Mouse (Mus musculus) left cerebral cortex, adult 2 months (tissue): Measurements from ENCODE around the gene Eci1. TPM values are rescaled to one million over a fixed set of nuclear protein-coding genes. Genes with fewer than 3 reads are reported as not detected.
"Not testable (repeated sequence)": the region's sequence is repeated elsewhere in the genome, so short reads cannot be mapped to it uniquely, and the experiment has no call there.

Source experiments
- DNase-seq, 2 experiments: peaks; one replicate each; pipeline ENCODE4 v3.0.0; 2021 to 2022; ENCODE audit warnings: low spot score in 2 of 2, mixed read lengths in 1 of 2; ENCODE audit errors: extremely low spot score in 1 of 2
- H3K27ac ChIP-seq: fragments of 200-600 bp; 2 replicates; pipeline ENCODE4 v1.8.1; 2022
- H3K4me3 ChIP-seq: fragments of 200-600 bp; 2 replicates; pipeline ENCODE4 v1.8.1; 2022
- CTCF ChIP-seq: fragments of 200-600 bp; IDR thresholded peaks from 2 replicates; pipeline ENCODE4 v1.8.1; 2022; ENCODE audit warnings: antibody characterized with exemption, mild to moderate bottlenecking, moderate library complexity
- intact Hi-C: fragments of 180-260 bp; cut with DNase I; formaldehyde crosslinking; loops from one replicate; pipeline ENCODE4 v1.15.1; 2025
- total RNA-seq, 2 experiments: library from RNA; stranded (reverse); gene quantifications; 2 replicates each; pipeline ENCODE4 v1.2.3; 2021

Gene Eci1
- total RNA-seq, 2 experiments from 2014 or later = 24.4 to 26.2 TPM

DNA sequence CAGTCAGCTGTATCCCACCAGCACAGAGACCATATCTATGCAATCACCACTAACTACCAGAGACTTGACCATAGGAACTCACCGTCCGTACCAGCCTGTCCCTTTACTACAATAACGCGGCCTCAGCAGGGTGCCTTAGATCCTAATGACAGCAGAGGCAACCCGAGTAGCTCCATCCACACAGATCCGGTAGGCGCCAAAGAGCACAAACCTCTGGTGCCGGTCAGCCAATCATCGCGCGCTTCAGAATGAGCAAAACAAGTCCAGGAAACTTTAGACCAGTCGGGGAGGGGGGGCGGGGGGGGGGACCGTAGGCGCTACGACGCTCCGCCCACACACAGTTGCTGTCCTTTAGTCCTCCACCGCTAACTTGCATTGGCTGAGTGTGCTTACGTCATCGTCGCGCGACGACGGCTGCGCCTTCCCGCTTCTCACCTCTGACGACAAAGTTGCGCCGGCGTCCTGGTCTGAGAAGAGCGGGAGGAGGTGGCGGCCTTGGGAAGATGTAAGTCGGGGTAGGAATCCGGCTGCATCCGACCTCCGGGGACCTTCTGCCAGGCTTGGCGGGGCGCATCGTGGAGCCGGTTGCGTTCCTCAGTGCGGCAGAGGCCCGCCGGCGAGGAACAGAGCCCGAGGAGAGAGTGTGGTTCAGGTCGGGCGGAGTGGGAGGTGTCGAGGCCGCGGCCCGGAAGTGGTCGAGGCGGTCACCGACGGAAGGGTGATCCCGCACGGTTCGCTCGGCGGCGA is 12.0 kb upstream of the Eci1 start, which contains the start of gene Rnps1:
TSS of gene Rnps1 (plus strand) at position 336 of the 747 bp plus-strand sequence.
- H3K27ac ChIP-seq = peak within 1 kb of the TSS; percentile 91
- peak; percentile 88 to 92 for DNase-seq
- peak within 1 kb of the TSS; percentile 69 for H3K4me3 ChIP-seq
- TF ChIP-seq CTCF = no peak; the same call in 1 of the 2 replicates
- intact Hi-C loops = loop anchor here (5.0 kb wide), 1 partner anchor 242 kb away; no protein-coding TSS in a partner anchor

DNA sequence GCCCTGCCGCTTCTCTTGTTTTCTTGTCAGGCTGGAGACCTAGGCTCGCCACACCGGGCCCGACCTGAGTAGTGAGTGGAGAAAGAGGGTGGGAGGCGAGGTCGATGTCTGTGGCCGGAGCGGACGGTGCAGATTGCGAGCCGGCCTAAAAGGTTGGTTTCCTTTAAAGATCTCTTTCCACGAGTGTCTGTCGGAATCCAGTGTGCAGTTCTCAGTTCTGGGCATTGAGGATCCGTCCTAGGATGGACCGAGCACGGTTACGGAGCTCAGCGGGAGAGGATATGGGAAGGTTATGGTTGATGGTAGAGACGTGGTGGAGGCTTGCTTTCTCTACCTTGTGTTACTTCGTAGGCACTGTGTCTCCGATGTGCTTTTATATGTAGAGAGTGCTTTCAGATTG is 11.4 kb upstream of the Eci1 start:
- no peak for TF ChIP-seq CTCF
- no peak for DNase-seq
- Histone ChIP-seq H3K27ac (peak overlapping the region; percentile 91), H3K4me3 (peak overlapping the region; percentile 69)
- intact Hi-C loops = no loop called here

DNA sequence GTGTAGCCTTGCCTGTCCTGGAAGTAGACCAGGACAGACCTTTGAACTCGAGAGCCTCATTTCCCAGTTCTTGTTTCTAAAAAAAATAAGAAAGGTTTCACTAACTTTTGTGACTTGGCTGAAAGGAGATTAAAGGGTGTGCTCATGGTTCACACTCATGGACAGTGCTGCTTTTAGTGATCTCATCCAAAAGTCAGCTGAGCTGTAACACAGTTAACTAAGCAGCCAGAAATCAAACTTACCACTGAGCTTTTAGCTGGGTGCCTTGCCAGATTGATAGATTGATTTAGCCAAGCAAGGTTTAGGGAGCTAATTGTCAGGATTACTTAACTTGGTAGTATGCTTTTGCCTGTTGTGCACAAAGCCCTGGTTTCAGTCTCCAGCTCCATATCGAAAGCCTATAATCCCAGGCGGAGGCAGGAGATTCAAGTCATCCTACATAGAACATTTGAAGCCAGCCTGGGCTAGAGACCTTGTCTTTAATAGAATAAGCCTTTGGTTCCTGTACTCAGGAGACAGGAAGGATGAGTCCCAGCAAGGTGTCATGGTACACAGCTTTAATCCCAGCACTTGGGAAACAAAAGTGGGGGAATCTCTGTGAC is 10.3 kb upstream of the Eci1 start:
- intact Hi-C loops = no loop called here
- DNase-seq = no peak
- no peak for TF ChIP-seq CTCF
- H3K4me3 ChIP-seq = no peak overlapping the region
- H3K27ac ChIP-seq = no peak overlapping the region

- intact Hi-C loops = no loop called here
- no peak for TF ChIP-seq CTCF
- Histone ChIP-seq H3K4me3 (no peak overlapping the region), H3K27ac (no peak overlapping the region)
- no peak for DNase-seq
These were observed 3.3 kb upstream of the Eci1 start for GRCm38 (mm10) chr17:24423114-24423513.

DNA sequence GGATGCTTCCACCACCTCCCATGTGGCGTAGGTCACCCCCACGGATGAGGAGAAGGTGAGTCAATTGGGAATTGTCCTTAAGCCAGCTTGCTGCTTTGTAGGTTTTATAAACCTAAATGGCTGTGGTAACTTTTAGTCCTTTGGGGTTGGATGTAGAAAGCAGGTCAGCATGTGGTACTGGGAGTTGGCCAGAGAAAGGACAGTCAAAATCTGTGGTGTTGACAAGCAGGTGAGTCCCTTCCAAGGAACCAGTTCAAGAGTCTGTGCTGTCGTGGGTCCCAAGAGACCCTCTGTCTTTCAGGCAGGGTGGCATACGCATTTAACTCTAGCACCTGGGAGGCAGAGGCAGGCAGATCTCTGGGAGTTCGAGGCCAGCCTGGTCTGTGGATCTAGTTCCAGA is 2.0 kb upstream of the Eci1 start:
- intact Hi-C loops = no loop called here
- no peak for DNase-seq
- Histone ChIP-seq H3K4me3 (no peak overlapping the region), H3K27ac (no peak overlapping the region)
- no peak for TF ChIP-seq CTCF

GRCm38 (mm10) chr17:24425326-24425725 is 1.1 kb upstream of the Eci1 start:
- not testable (repeated sequence) for DNase-seq

DNA sequence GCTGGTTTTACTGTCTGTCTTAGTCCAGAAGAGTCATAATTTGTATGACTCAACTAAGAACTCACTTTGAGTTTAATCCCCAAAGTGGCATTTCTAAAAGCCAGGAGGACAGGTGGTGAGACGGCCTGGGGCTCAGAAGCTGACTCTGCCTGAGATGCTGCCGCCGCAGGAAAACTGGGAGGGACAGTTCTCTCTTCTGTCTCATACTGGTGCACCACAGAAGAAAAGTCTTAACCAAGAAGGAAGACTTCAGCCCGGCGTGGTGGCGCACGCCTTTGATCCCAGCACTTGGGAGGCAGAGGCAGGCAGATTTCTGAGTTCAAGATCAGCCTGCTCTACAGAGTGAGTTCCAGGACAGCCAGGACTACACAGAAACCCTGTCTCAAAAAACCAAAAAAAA is 536 bp upstream of the Eci1 start:
- H3K4me3 ChIP-seq = no peak overlapping the region
- intact Hi-C loops = no loop called here
- no peak for DNase-seq
- H3K27ac ChIP-seq = peak overlapping the region; percentile 84; the same call in 1 of the 2 replicates
- no peak for TF ChIP-seq CTCF

More at GRCm38 (mm10) chr17:24425326-24425725, 1.1 kb upstream of the Eci1 start:
- H3K4me3 ChIP-seq, H3K27ac ChIP-seq, intact Hi-C loops: not testable (repeated sequence)

DNA sequence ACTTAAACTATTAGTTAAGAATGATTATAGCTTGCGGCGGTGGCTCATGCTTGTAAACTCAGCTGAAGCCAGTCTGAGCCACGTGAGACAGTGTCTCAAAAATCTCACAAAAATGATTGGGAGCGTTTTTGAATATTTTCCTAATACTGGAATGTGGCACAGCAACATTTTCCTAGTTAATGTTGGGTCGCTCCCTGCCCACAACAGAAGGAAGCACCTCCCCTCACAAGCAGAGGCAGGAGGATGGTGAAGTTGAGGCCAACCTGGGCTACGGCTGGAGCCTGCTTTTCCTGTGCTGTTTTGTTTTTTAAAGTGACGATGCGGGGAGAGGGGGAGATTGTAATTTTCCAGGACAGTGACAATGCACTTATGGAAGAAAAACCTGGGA is 723 bp downstream of the Eci1 start:
- peak overlapping the region; percentile 84 for H3K27ac ChIP-seq
- intact Hi-C loops = no loop called here
- TF ChIP-seq CTCF = no peak
- peak overlapping the region; percentile 76 for H3K4me3 ChIP-seq
- no peak for DNase-seq

- no peak for DNase-seq
- H3K4me3 ChIP-seq = no peak overlapping the region
- no peak for TF ChIP-seq CTCF
- H3K27ac ChIP-seq = peak overlapping the region; percentile 44; the same call in 1 of the 2 replicates
- intact Hi-C loops = no loop called here
These were observed 3.0 kb downstream of the Eci1 start for GRCm38 (mm10) chr17:24429201-24429983.

GRCm38 (mm10) chr17:24437016-24437415 is 10.6 kb downstream of the Eci1 start:
- peak; percentile 85 for TF ChIP-seq CTCF
- DNase-seq = no peak
- no peak overlapping the region for H3K27ac ChIP-seq
- H3K4me3 ChIP-seq = no peak overlapping the region
- intact Hi-C loops = no loop called here

- intact Hi-C loops = no loop called here
- Histone ChIP-seq H3K27ac (no peak overlapping the region), H3K4me3 (no peak overlapping the region)
- DNase-seq = no peak
- no peak for TF ChIP-seq CTCF
These were observed 13.9 kb downstream of the Eci1 start for GRCm38 (mm10) chr17:24440377-24440776.

DNA sequence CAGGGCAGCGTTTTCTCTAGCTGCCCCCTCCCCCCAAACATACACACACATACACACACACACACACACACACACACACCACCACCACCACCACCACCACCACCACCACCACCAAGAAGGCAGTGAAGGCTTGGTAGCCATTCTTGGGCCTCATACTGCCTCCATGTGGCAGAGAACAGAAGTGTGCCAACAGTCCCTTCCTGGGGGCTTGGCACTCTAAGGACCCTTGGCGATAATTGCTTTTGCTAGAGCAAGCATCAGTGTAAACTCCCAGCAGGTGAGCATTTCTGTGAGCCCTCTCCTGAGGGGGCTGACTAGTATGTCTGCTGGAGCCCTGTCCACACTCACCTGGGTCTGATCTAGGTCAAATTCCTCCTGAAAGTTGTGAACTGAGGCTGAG is 14.7 kb downstream of the Eci1 start:
- peak; percentile 10 for TF ChIP-seq CTCF
- no peak overlapping the region for H3K27ac ChIP-seq
- intact Hi-C loops = no loop called here
- no peak overlapping the region for H3K4me3 ChIP-seq
- DNase-seq = no peak
